Mouse (Mus musculus) heart, adult 2 months (tissue): Measurements from ENCODE around the gene Gsk3b.

Source experiments
- CTCF ChIP-seq: fragments of 200-600 bp; IDR thresholded peaks from 2 replicates; pipeline ENCODE4 v1.8.1; 2022; ENCODE audit warnings: antibody characterized with exemption, mild to moderate bottlenecking, moderate library complexity
- EP300 ChIP-seq: fragments of 200-500 bp; IDR thresholded peaks from 2 replicates; pipeline ENCODE4 v1.6.1; 2011; ENCODE audit warnings: low read depth, low read length, control low read depth; ENCODE audit not compliant: insufficient read depth
- POLR2A ChIP-seq: fragments of 200-500 bp; IDR thresholded peaks from 2 replicates; pipeline ENCODE4 v1.6.1; 2011; ENCODE audit warnings: mild to moderate bottlenecking, low read depth, low read length, control low read depth; ENCODE audit not compliant: insufficient read depth

DNA sequence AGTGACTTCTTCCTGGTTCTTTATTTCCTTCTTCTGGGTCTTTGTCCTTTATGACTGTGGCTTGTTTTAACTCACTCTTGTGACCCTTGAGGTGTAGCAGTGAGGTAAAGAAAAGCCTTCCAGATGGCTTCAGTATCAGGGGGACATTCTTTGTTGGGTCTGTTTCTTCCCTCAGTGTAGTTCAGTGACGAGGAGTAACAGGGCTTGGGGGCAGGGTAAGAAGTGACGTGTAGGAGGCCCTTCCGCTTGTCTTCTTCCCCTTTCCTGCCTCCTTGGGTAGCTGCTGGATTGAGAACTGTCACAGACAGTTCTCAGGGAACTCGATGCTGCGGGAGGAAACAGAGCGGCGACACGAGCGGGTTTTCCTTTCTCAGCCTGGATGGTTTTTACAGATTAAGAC, 43.0 kb downstream of the Gsk3b start:
- TF ChIP-seq POLR2A (peak; percentile 56), CTCF (no peak), EP300 (0 out of 2 replicates have a peak, but pooled peaks have one; percentile 50)
